Comparison of ENCODE assay signal across 12 mouse cellular contexts in the genomic region with DNA sequence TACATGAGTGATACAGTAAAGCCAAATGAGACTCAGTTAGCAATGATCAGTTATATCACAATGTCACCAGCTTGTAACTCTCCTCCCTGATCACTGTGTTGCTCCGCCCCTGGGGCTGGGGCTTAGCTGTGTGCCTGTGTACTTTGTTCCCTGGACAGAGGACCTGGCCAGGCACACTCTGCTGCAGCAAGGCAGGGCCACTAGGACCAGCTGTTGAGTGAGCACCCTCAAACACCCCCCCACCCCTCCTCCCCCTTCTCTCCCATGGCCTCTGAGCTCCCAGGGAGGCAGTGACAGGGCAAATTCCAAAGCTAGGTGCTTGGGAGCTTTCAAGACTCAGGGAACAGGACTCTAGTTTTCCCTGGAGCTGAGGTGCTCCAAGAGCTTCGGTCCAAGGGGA.
A peak's percentile ranks its signal among the peaks of the same experiment; 100 is the strongest.
DNase-seq lines count a peak whose midpoint lies in the region; ATAC-seq lines count a peak whose summit lies in the region.
"Had no signal": no experiment of that assay in that cellular context is flagged by ENCODE, and none has a peak within 500 bp of the region (broad histone marks: within the 10 kb centered on the region; RNA-seq: fewer than 3 reads in every experiment).

No protein-coding gene starts in this region.

- no peaks in the 10 kb centered on the region for H3K27me3 ChIP-seq in heart, embryonic 15.5 days
- no peaks in the 10 kb centered on the region for H3K27me3 ChIP-seq in embryonic facial prominence, embryonic 13.5 days
- H3K27me3 ChIP-seq: forebrain, embryonic 13.5 days had no signal

- ATAC-seq in heart, embryonic 15.5 days (replicated peaks; ENCODE audit: insufficient number of reproducible peaks, insufficient read depth, low FRiP score, low read depth) = no peak
- no peak for ATAC-seq in embryonic facial prominence, embryonic 13.5 days (ENCODE audit: insufficient number of reproducible peaks, insufficient read depth, low FRiP score, low TSS enrichment, low read depth)
- ATAC-seq: activated CD4-positive, CD25-positive, alpha-beta regulatory T cell, adult 4 months; forebrain, embryonic 13.5 days had no signal

- no peak overlapping the region for H3K4me2 ChIP-seq in heart, embryonic 15.5 days
- no peak overlapping the region for H3K4me2 ChIP-seq in embryonic facial prominence, embryonic 13.5 days
- H3K4me2 ChIP-seq: forebrain, embryonic 13.5 days; hindbrain, embryonic 13.5 days had no signal

- DNase-seq in heart, postnatal 4 days = no peak
- DNase-seq in kidney, postnatal 25 days = peak; percentile 75 to 94
- DNase-seq in lung, postnatal 36 days = peak; percentile 51
- no peak for DNase-seq in thymus, postnatal 10 days (ENCODE audit: low spot score in 2 of 2)
- DNase-seq in layer of hippocampus, adult 9-10 months (ENCODE audit: low spot score) = no peak
- no peak for DNase-seq in spleen, adult 12 weeks (ENCODE audit: low spot score)
- DNase-seq: cerebellum, adult 9-11 months had no signal

- WGBS in heart, embryonic 15.5 days = 63% methylated on average over 2 of the region's 2 CpGs
- 82% methylated on average over 2 of the region's 2 CpGs for WGBS in embryonic facial prominence, embryonic 13.5 days

- H3K9ac ChIP-seq in heart, embryonic 15.5 days = no peak overlapping the region
- H3K9ac ChIP-seq in embryonic facial prominence, embryonic 13.5 days = no peak overlapping the region
- H3K9ac ChIP-seq: forebrain, embryonic 13.5 days had no signal

- H3K36me3 ChIP-seq in heart, embryonic 15.5 days = no peaks in the 10 kb centered on the region
- H3K36me3 ChIP-seq in embryonic facial prominence, embryonic 13.5 days = no peaks in the 10 kb centered on the region
- H3K36me3 ChIP-seq: hindbrain, embryonic 13.5 days had no signal

- H3K27ac ChIP-seq in heart, embryonic 15.5 days = peak overlapping the region; percentile 97
- peak overlapping the region; percentile 76 for H3K27ac ChIP-seq in embryonic facial prominence, embryonic 13.5 days
- H3K27ac ChIP-seq: forebrain, embryonic 13.5 days; hindbrain, embryonic 13.5 days had no signal

- H3K4me1 ChIP-seq in heart, embryonic 15.5 days (replicated peaks) = peaks cover 40% of the 10 kb centered on the region
- H3K4me1 ChIP-seq in embryonic facial prominence, embryonic 13.5 days = peaks cover 22% of the 10 kb centered on the region

- H3K4me3 ChIP-seq in heart, embryonic 15.5 days = no peak overlapping the region
- H3K4me3 ChIP-seq in embryonic facial prominence, embryonic 13.5 days = no peak overlapping the region
- H3K4me3 ChIP-seq: forebrain, embryonic 13.5 days; hindbrain, embryonic 13.5 days had no signal

- H3K9me3 ChIP-seq in heart, embryonic 15.5 days (replicated peaks) = no peaks in the 10 kb centered on the region
- no peaks in the 10 kb centered on the region for H3K9me3 ChIP-seq in embryonic facial prominence, embryonic 13.5 days
- H3K9me3 ChIP-seq: forebrain, embryonic 13.5 days; hindbrain, embryonic 13.5 days had no signal

Comparison
In these comparisons a context has a peak if more than half of its experiments do, and no peak if none do; other contexts are left out.
1. DNase-seq: peak in kidney, postnatal 25 days (2 of 2) and lung, postnatal 36 days (single experiment); none in heart, postnatal 4 days (single experiment), thymus, postnatal 10 days (0 of 2), layer of hippocampus, adult 9-10 months (single experiment) and spleen, adult 12 weeks (single experiment).